Mouse (Mus musculus) MEL (cell line): ENCODE results near the gene Vipr2. TPM values are rescaled to one million over a fixed set of nuclear protein-coding genes. Genes with fewer than 3 reads are reported as not detected.

Experiments used
- DNase-seq: peaks from one replicate; pipeline ENCODE4 v3.0.0; 2011; ENCODE audit warnings: low read depth, low spot score
- H3K27ac ChIP-seq: 2 replicates; pipeline ENCODE4 v1.5.1; 2012; ENCODE audit warnings: low read depth, mild to moderate bottlenecking, control low read depth, low read length, moderate library complexity; ENCODE audit not compliant: control insufficient read depth
- H3K27me3 ChIP-seq, 2 experiments: fragments of 150-350 bp in 1 of 2; sonication (generic) in 1 of 2; 2 replicates each; pipeline ENCODE4 v1.6.1; 2012; ENCODE audit warnings: low read length in 2 of 2, mild to moderate bottlenecking in 2 of 2, improper control_type of control experiment in 1 of 2, moderate library complexity in 1 of 2; ENCODE audit not compliant: insufficient read depth in 2 of 2, control insufficient read depth in 1 of 2
- H3K36me3 ChIP-seq, 2 experiments: 2 replicates each; pipeline ENCODE4 v1.6.1; 2012 to 2014; ENCODE audit warnings: low read length in 2 of 2, improper control_type of control experiment in 1 of 2, inconsistent platforms in 1 of 2, mild to moderate bottlenecking in 1 of 2; ENCODE audit not compliant: insufficient read depth in 2 of 2, control insufficient read depth in 1 of 2
- H3K4me1 ChIP-seq, 2 experiments: fragments of 150-350 bp in 1 of 2; sonication (generic) in 1 of 2; 2 replicates each; pipeline ENCODE4 v1.6.1; 2012; ENCODE audit warnings: low read length in 2 of 2, improper control_type of control experiment in 1 of 2, mild to moderate bottlenecking in 1 of 2; ENCODE audit not compliant: insufficient read depth in 2 of 2, control insufficient read depth in 1 of 2
- H3K4me3 ChIP-seq, 2 experiments: fragments of 150-350 bp in 1 of 2; sonication (generic) in 1 of 2; 2 replicates each; pipeline ENCODE4 v1.5.1; 2012; ENCODE audit warnings: low read depth in 2 of 2, low read length in 2 of 2, mild to moderate bottlenecking in 2 of 2, moderate library complexity in 2 of 2, control low read depth in 1 of 2, improper control_type of control experiment in 1 of 2; ENCODE audit not compliant: control insufficient read depth in 1 of 2, insufficient read depth in 1 of 2
- H3K79me2 ChIP-seq: 2 replicates; pipeline ENCODE4 v1.6.1; 2012; ENCODE audit warnings: mild to moderate bottlenecking, low read length, moderate library complexity; ENCODE audit not compliant: control insufficient read depth, poor library complexity, insufficient read depth
- H3K9ac ChIP-seq: 2 replicates; pipeline ENCODE4 v1.6.1; 2012; ENCODE audit warnings: low read depth, mild to moderate bottlenecking, control low read depth, low read length, moderate library complexity; ENCODE audit not compliant: control insufficient read depth, poor library complexity, severe bottlenecking
- H3K9me3 ChIP-seq: fragments of 150-350 bp; sonication (generic); replicated peaks from 2 replicates; pipeline ENCODE4 v1.6.1; 2012; ENCODE audit warnings: mild to moderate bottlenecking, low read length, improper control_type of control experiment, moderate library complexity; ENCODE audit not compliant: insufficient read depth
- BHLHE40 ChIP-seq: IDR thresholded peaks from 2 replicates; pipeline ENCODE4 v1.6.1; 2012; ENCODE audit warnings: low read depth, mild to moderate bottlenecking, inconsistent platforms, low read length, improper control_type of control experiment, borderline replicate concordance
- CHD1 ChIP-seq: IDR thresholded peaks from 2 replicates; pipeline ENCODE4 v1.6.1; 2012; ENCODE audit warnings: low read depth, mild to moderate bottlenecking, inconsistent platforms, low read length, improper control_type of control experiment
- CHD2 ChIP-seq: IDR thresholded peaks from 2 replicates; pipeline ENCODE4 v1.6.1; 2011; ENCODE audit warnings: low read length, improper control_type of control experiment
- CTCF ChIP-seq, 3 experiments: IDR thresholded peaks in 2 of 3; conservative IDR thresholded peaks in 1 of 3; 2 replicates each; pipeline ENCODE4 v1.5.1; 2011 to 2012; ENCODE audit warnings: low read length in 3 of 3, low read depth in 2 of 3, mild to moderate bottlenecking in 2 of 3, improper control_type of control experiment in 1 of 3, inconsistent platforms in 1 of 3, mixed read lengths in 1 of 3, moderate library complexity in 1 of 3; ENCODE audit not compliant: control insufficient read depth in 1 of 3, insufficient read depth in 1 of 3, poor library complexity in 1 of 3, severe bottlenecking in 1 of 3
- ELF1 ChIP-seq: IDR thresholded peaks from 2 replicates; pipeline ENCODE4 v1.6.1; 2014; ENCODE audit warnings: low read depth, mild to moderate bottlenecking, inconsistent platforms, low read length, improper control_type of control experiment, moderate library complexity
- ETS1 ChIP-seq: IDR thresholded peaks from 2 replicates; pipeline ENCODE4 v1.6.1; 2012; ENCODE audit warnings: low read depth, mild to moderate bottlenecking, inconsistent platforms, low read length, improper control_type of control experiment, moderate library complexity
- GATA1 ChIP-seq: IDR thresholded peaks from 2 replicates; pipeline ENCODE4 v1.6.1; 2011; ENCODE audit warnings: low read depth, low read length, improper control_type of control experiment
- KAT2A ChIP-seq: conservative IDR thresholded peaks from 2 replicates; pipeline ENCODE4 v1.6.1; 2012; ENCODE audit warnings: low read depth, low read length, improper control_type of control experiment, inconsistent platforms
- MAZ ChIP-seq: IDR thresholded peaks from 2 replicates; pipeline ENCODE4 v1.6.1; 2012; ENCODE audit warnings: low read depth, mild to moderate bottlenecking, inconsistent platforms, low read length, improper control_type of control experiment
- POLR2A ChIP-seq, 2 experiments: IDR thresholded peaks; 2 replicates each; pipeline ENCODE4 v1.6.1; 2011 to 2012; ENCODE audit warnings: low read length in 2 of 2, mild to moderate bottlenecking in 2 of 2, control low read depth in 1 of 2, improper control_type of control experiment in 1 of 2, low read depth in 1 of 2, moderate library complexity in 1 of 2; ENCODE audit not compliant: control insufficient read depth in 1 of 2, insufficient read depth in 1 of 2, poor library complexity in 1 of 2
- POLR2AphosphoS2 ChIP-seq: IDR thresholded peaks from 2 replicates; pipeline ENCODE4 v1.6.1; 2011; ENCODE audit warnings: low read length, improper control_type of control experiment
- POLR2AphosphoS5 ChIP-seq: IDR thresholded peaks from 2 replicates; pipeline ENCODE4 v1.6.1; 2012; ENCODE audit warnings: low read depth, borderline replicate concordance, mild to moderate bottlenecking, inconsistent platforms, low read length, moderate library complexity, mixed read lengths
- RAD21 ChIP-seq: IDR thresholded peaks from 2 replicates; pipeline ENCODE4 v1.6.1; 2011; ENCODE audit warnings: mild to moderate bottlenecking, low read depth, low read length, improper control_type of control experiment
- RCOR1 ChIP-seq: IDR thresholded peaks from 2 replicates; pipeline ENCODE4 v1.6.1; 2012; ENCODE audit warnings: low read depth, mild to moderate bottlenecking, inconsistent platforms, low read length, improper control_type of control experiment
- SMC3 ChIP-seq: IDR thresholded peaks from 2 replicates; pipeline ENCODE4 v1.6.1; 2011; ENCODE audit warnings: low read depth, low read length, improper control_type of control experiment
- TCF12 ChIP-seq: IDR thresholded peaks from 2 replicates; pipeline ENCODE4 v1.6.1; 2014; ENCODE audit warnings: low read depth, mild to moderate bottlenecking, inconsistent platforms, low read length, improper control_type of control experiment, moderate library complexity
- UBTF ChIP-seq: IDR thresholded peaks from 2 replicates; pipeline ENCODE4 v1.6.1; 2012; ENCODE audit warnings: low read depth, mild to moderate bottlenecking, inconsistent platforms, low read length, improper control_type of control experiment, moderate library complexity, borderline replicate concordance; ENCODE audit not compliant: insufficient read depth
- ZC3H11A ChIP-seq: IDR thresholded peaks from 2 replicates; pipeline ENCODE4 v1.6.1; 2012; ENCODE audit warnings: low read depth, mild to moderate bottlenecking, inconsistent platforms, low read length, improper control_type of control experiment
- ZNF384 ChIP-seq: IDR thresholded peaks from 2 replicates; pipeline ENCODE4 v1.6.1; 2012; ENCODE audit warnings: low read depth, mild to moderate bottlenecking, inconsistent platforms, low read length, improper control_type of control experiment
- polyA plus RNA-seq, 2 experiments: library from polyadenylated mRNA; stranded (reverse) in 1 of 2; unstranded in 1 of 2; fragments of >175 nt in 1 of 2; fragments of >200 nt in 1 of 2; gene quantifications; 2 replicates each; pipeline versions ENCODE4 v1.2.1 to v1.2.4; 2012; ENCODE audit warnings: low replicate concordance in 2 of 2, low read depth in 1 of 2; ENCODE audit not compliant: insufficient read length in 2 of 2, insufficient read depth in 1 of 2, missing spikeins in 1 of 2
- total RNA-seq: library from RNA; depleted of rRNA; stranded (reverse); fragments of 300-350 nt; gene quantifications from 2 replicates; pipeline ENCODE4 v1.2.3, GENCODE M21; 2012

Gene Vipr2
- total and polyA plus RNA-seq, 3 experiments: not detected

- H3K27me3 ChIP-seq: no peaks in the 10 kb centered on the region
- peak; percentile 69 for TF ChIP-seq RAD21
- TF ChIP-seq ZC3H11A: peak; percentile 43; the same call in 1 of the 2 replicates
- TF ChIP-seq SMC3: peak; percentile 80
- TF ChIP-seq CTCF (IDR thresholded peaks at IDR 0.05 in 2 of 3, conservative IDR thresholded peaks at IDR 0.05 in 1 of 3; ENCODE audit: control insufficient read depth in 1 of 3, insufficient read depth in 1 of 3, low read depth in 2 of 3, low read length in 3 of 3, poor library complexity in 1 of 3, severe bottlenecking in 1 of 3): peak; percentile 81 to 92 (median 90)
- TF ChIP-seq CHD1: no peak
- TF ChIP-seq POLR2AphosphoS2: no peak
- TF ChIP-seq, all 39 proteins: peak for 4
- Histone ChIP-seq H3K27ac (no peak overlapping the region), H3K4me3 (no peak overlapping the region), H3K9me3 (no peaks in the 10 kb centered on the region), H3K9ac (no peak overlapping the region), H3K79me2 (no peaks in the 10 kb centered on the region), H3K36me3 (no peaks in the 10 kb centered on the region), H3K4me1 (no peaks in the 10 kb centered on the region)
- peak; percentile 72 for DNase-seq
Observed at GRCm38 (mm10) chr12:116176930-116177329, 99.4 kb downstream of the Vipr2 start.

- no peak overlapping the region for H3K27ac ChIP-seq
- TF ChIP-seq UBTF: no peak
- TF ChIP-seq ELF1: no peak
- no peak for TF ChIP-seq RAD21
- TF ChIP-seq ZNF384: no peak
- no peak for TF ChIP-seq BHLHE40
- TF ChIP-seq POLR2A (IDR thresholded peaks at IDR 0.05; ENCODE audit: control insufficient read depth in 1 of 2, insufficient read depth in 1 of 2, low read depth in 1 of 2, low read length in 2 of 2, poor library complexity in 1 of 2): no peak
- TF ChIP-seq ZC3H11A: no peak
- TF ChIP-seq GATA1: no peak
- no peak for TF ChIP-seq RCOR1
- no peak for TF ChIP-seq POLR2AphosphoS2
- TF ChIP-seq TCF12: no peak
- TF ChIP-seq CHD2: no peak
- no peak for TF ChIP-seq ETS1
- TF ChIP-seq KAT2A: no peak
- TF ChIP-seq POLR2AphosphoS5: no peak
- TF ChIP-seq MAZ: no peak
- no peak for DNase-seq
- no peak overlapping the region for H3K4me3 ChIP-seq
- H3K36me3 ChIP-seq: no peaks in the 10 kb centered on the region
- H3K79me2 ChIP-seq: no peaks in the 10 kb centered on the region
- peaks cover 0 to 5% of the 10 kb centered on the region in 2 experiments; a peak in 2 of 4 replicates for H3K27me3 ChIP-seq
- H3K4me1 ChIP-seq: 0 out of 4 replicates have a peak, but pooled peaks cover 0 to 3% of the 10 kb centered on the region in 2 experiments
- H3K9ac ChIP-seq: no peak overlapping the region
- H3K9me3 ChIP-seq: no peaks in the 10 kb centered on the region
Observed at GRCm38 (mm10) chr12:116181436-116182050, 104.0 kb downstream of the Vipr2 start.
